Mouse (Mus musculus) megakaryocyte-erythroid progenitor cell, adult 5 weeks (primary cell): ENCODE measurements around the gene Gm4491. TPM values are rescaled to one million over a fixed set of nuclear protein-coding genes. Genes with fewer than 3 reads are reported as not detected.

ENCODE experiments used
- polyA plus RNA-seq: library from polyadenylated mRNA; stranded (reverse); fragments of >175 nt; gene quantifications from 2 replicates; pipeline ENCODE4 v1.2.3, GENCODE M21; 2012

Gene Gm4491
- polyA plus RNA-seq: not detected in 2 replicates

GRCm38 (mm10) chr14:57115823-57116544 is at the start of gene Gm4491:
TSS of gene Gm4491 (minus strand) at chr14:57115883.

GRCm38 (mm10) chr14:57133161-57133661 is 17.5 kb upstream of the Gm4491 start, which contains the start of gene Gjb6:
TSS of gene Gjb6 (minus strand) at chr14:57133611.

GRCm38 (mm10) chr14:57104106-57105023 is 11.3 kb downstream of the Gm4491 start, which contains the start of gene Gjb2:
TSS of gene Gjb2 (minus strand) at chr14:57104702.

Other genes starting within 250 kb of the Gm4491 start
- 2.8 and 4.1 TPM in 2 replicates for gene Zmym2, start 229.2 kb downstream of the Gm4491 start, polyA plus RNA-seq
- not detected in 2 replicates for gene Gja3, start 57.8 kb downstream of the Gm4491 start, polyA plus RNA-seq
- gene Gjb2, start 11.2 kb downstream of the Gm4491 start, polyA plus RNA-seq: 0.10 and 0.12 TPM in 2 replicates
- not detected in 2 replicates for gene Gjb6, start 17.7 kb upstream of the Gm4491 start, polyA plus RNA-seq